Mouse (Mus musculus) intestine, embryonic 16.5 days (tissue): ENCODE data around the gene H2-Ob. TPM values are rescaled to one million over a fixed set of nuclear protein-coding genes. Genes with fewer than 3 reads are reported as not detected.

Experiments
- ATAC-seq: fragments of 200-750 bp; cut with Nextera tagmentation; 2 replicates; pipeline ENCODE4 v1.8.0; 2017; ENCODE audit warnings: moderate TSS enrichment, moderate library complexity
- H3K27ac ChIP-seq: fragments of 300-500 bp; sonication (generic); 2 replicates; pipeline ENCODE4 v1.5.1; 2014; ENCODE audit warnings: mild to moderate bottlenecking, low read length
- H3K27me3 ChIP-seq: fragments of 300-500 bp; sonication (generic); replicated peaks from 2 replicates; pipeline ENCODE4 v1.6.1; 2014; ENCODE audit warnings: low read length, control low read depth, mixed read lengths; ENCODE audit not compliant: control insufficient read depth, insufficient read depth
- H3K36me3 ChIP-seq: fragments of 300-500 bp; sonication (generic); 2 replicates; pipeline ENCODE4 v1.6.1; 2014; ENCODE audit warnings: low read length, control low read depth; ENCODE audit not compliant: control insufficient read depth, insufficient read depth
- H3K4me1 ChIP-seq: fragments of 300-500 bp; sonication (generic); 2 replicates; pipeline ENCODE4 v1.6.1; 2014; ENCODE audit warnings: low read length, control low read depth, mixed read lengths; ENCODE audit not compliant: control insufficient read depth, insufficient read depth
- H3K4me2 ChIP-seq: fragments of 300-500 bp; sonication (generic); 2 replicates; pipeline ENCODE4 v1.6.1; 2014; ENCODE audit warnings: low read depth, low read length, control low read depth
- H3K4me3 ChIP-seq: fragments of 300-500 bp; sonication (generic); 2 replicates; pipeline ENCODE4 v1.5.1; 2014; ENCODE audit warnings: mild to moderate bottlenecking, low read length
- H3K9ac ChIP-seq: fragments of 300-500 bp; sonication (generic); 2 replicates; pipeline ENCODE4 v1.6.1; 2014; ENCODE audit warnings: low read depth, low read length
- H3K9me3 ChIP-seq: fragments of 300-500 bp; sonication (generic); 2 replicates; pipeline ENCODE4 v1.6.1; 2016; ENCODE audit warnings: low read length, control low read depth; ENCODE audit not compliant: control insufficient read depth
- WGBS: fragments of 180-500 bp; shearing (Covaris S2); extraction: QIAGEN DNeasy Blood & Tissue Kit; methylation state at CpG from one replicate; pipeline ENCODE4 v1.1.7; 2014; 5-methylcytosine and 5-hydroxymethylcytosine counted together
- polyA plus RNA-seq: library from polyadenylated mRNA; unstranded; fragments of >200 nt; fragmentation: Nextera tagmentation; extraction: Ambion mirVana; gene quantifications from 2 replicates; pipeline ENCODE4 v1.2.1, GENCODE M21; 2015

H2-Ob gene
- polyA plus RNA-seq, 1 experiment from 2014 or later: 0.15 TPM

DNA sequence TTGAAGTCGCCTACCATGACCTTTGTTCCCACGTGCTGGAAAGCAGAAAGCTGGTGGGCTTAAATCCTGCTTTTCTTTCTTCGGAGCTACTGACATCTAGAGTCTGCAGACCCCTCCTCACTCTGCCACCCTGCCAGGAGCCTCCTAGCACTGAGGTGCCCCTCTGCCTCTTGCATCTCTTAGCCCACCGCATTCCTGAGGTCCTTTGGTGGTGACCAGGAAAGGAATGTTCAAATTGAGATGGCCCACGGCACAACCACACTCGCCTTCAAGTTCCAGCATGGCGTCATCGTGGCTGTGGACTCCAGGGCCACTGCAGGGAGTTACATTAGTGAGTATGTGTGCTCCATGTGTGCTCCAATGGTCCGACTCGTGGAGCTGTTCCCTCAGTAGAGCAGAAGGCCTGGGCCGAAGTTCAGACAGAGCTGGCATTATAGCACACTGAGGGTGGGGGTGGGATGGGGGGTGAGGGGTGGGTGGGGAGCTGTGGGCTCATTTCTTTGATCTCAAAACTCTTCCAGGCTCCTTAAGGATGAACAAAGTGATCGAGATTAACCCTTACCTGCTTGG, 39.6 kb upstream of the H2-Ob start:
- H3K27me3 ChIP-seq: peaks cover 18% of the 10 kb centered on the region
- peak overlapping the region; percentile 49; the same call in 1 of the 2 replicates for H3K4me3 ChIP-seq

DNA sequence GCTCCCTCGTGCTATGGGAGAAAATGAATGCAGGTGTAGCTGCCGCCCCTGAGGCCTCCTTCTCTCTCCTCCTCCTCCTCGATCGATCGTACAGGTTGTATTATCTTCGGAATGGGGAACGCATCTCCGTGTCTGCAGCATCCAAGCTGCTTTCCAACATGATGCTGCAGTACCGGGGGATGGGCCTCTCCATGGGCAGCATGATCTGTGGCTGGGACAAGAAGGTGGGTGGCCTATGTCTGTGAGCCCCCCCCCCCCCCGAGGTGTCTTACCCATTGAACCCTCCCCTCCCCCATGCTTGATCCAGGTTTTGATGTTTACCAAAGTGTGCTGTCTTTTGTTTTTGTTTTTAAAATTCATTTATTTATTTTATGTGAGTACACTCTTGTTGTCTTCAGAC, 38.7 kb upstream of the H2-Ob start:
- WGBS: 90% methylated on average over 10 of the region's 10 CpGs
- Histone ChIP-seq H3K27me3 (peaks cover 18% of the 10 kb centered on the region), H3K4me2 (no peak overlapping the region)

More for the DNA sequence above, 39.6 kb upstream of the H2-Ob start:
- WGBS: 71% methylated on average over 12 of the region's 12 CpGs
- ATAC-seq: no peak
- Histone ChIP-seq H3K9me3 (peaks cover 3% of the 10 kb centered on the region; the same call in 1 of the 2 replicates), H3K4me2 (no peak overlapping the region), H3K36me3 (no peaks in the 10 kb centered on the region), H3K27ac (no peak overlapping the region), H3K9ac (no peak overlapping the region), H3K4me1 (peaks cover 5% of the 10 kb centered on the region; the same call in 1 of the 2 replicates)

DNA sequence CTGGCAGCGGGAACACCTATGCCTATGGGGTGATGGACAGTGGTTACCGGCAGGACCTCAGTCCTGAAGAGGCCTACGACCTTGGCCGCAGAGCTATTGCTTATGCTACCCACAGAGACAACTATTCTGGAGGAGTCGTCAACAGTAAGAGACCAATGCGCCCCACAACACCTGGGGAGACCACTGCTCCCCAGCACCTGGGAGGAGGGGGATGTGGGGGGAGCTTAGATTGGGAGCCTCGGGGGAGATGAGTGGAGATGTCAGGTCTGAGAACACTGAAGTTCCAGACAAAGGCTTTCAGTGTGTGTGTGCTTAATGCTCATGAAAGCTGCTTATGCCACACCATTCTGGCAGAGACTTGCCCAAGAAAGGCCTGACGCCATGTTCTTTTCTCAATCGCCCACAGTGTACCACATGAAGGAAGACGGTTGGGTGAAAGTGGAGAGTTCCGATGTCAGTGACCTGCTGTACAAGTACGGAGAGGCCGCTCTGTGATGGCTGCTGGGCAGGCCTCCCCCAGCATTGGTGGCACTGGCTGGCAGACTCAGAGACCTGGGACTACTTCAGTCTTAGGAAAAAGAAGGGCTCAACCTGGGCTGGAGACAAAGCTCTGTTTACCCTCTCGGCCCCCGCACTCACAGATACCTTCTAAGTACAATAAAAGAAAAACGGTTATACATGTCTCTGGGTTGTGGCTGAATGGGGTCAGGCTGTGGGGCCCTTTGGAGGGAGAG, 37.8 kb upstream of the H2-Ob start:
- ATAC-seq: no peak
- Histone ChIP-seq H3K27me3 (peaks cover 18% of the 10 kb centered on the region), H3K9me3 (peaks cover 3% of the 10 kb centered on the region; the same call in 1 of the 2 replicates)

More for the DNA sequence above, 38.7 kb upstream of the H2-Ob start:
- H3K27ac ChIP-seq: no peak overlapping the region
- H3K4me1 ChIP-seq: peaks cover 5% of the 10 kb centered on the region; the same call in 1 of the 2 replicates
- H3K9me3 ChIP-seq: peaks cover 3% of the 10 kb centered on the region; the same call in 1 of the 2 replicates
- no peak overlapping the region for H3K9ac ChIP-seq
- H3K36me3 ChIP-seq: no peaks in the 10 kb centered on the region
- H3K4me3 ChIP-seq: no peak overlapping the region
- no peak for ATAC-seq

DNA sequence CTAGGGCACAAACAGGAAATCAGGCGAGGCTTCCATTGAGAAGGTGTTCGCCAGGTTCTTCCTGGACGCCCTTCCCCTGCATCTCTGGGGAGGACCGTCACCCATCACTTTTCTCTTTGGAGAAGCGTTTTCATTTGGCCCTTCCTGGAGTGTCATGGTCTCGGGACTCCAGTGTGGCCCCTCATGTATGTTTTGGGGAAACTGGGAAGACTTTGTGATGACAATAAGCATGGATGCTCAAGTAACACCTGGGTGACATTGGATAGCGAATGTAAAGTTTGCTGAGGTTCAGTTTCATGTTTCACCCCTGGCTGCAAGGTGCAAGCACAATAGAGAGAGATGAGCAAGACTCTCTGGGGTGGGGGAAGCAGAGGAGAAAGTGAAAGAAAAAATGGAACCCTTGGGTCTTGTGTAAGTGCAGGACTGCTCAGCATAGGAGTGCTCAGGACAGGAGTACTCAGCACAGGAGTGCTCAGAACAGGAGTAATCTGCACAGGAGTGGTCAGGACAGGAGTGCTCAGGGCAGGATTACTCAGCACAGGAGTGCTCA, 37.1 kb upstream of the H2-Ob start:
- H3K4me1 ChIP-seq: peaks cover 7% of the 10 kb centered on the region
- H3K4me3 ChIP-seq: no peak overlapping the region
- H3K27ac ChIP-seq: no peak overlapping the region
- WGBS: 71% methylated on average over 7 of the region's 7 CpGs
- no peaks in the 10 kb centered on the region for H3K36me3 ChIP-seq
- H3K4me2 ChIP-seq: no peak overlapping the region
- peaks cover 3% of the 10 kb centered on the region; the same call in 1 of the 2 replicates for H3K9me3 ChIP-seq
- ATAC-seq: no peak
- H3K9ac ChIP-seq: no peak overlapping the region
- H3K27me3 ChIP-seq: peaks cover 12% of the 10 kb centered on the region

More for the DNA sequence above, 37.8 kb upstream of the H2-Ob start:
- Histone ChIP-seq H3K27ac (no peak overlapping the region), H3K9ac (no peak overlapping the region), H3K36me3 (no peaks in the 10 kb centered on the region), H3K4me2 (no peak overlapping the region), H3K4me3 (no peak overlapping the region), H3K4me1 (peaks cover 7% of the 10 kb centered on the region)
- WGBS: 86% methylated on average over 16 of the region's 16 CpGs

DNA sequence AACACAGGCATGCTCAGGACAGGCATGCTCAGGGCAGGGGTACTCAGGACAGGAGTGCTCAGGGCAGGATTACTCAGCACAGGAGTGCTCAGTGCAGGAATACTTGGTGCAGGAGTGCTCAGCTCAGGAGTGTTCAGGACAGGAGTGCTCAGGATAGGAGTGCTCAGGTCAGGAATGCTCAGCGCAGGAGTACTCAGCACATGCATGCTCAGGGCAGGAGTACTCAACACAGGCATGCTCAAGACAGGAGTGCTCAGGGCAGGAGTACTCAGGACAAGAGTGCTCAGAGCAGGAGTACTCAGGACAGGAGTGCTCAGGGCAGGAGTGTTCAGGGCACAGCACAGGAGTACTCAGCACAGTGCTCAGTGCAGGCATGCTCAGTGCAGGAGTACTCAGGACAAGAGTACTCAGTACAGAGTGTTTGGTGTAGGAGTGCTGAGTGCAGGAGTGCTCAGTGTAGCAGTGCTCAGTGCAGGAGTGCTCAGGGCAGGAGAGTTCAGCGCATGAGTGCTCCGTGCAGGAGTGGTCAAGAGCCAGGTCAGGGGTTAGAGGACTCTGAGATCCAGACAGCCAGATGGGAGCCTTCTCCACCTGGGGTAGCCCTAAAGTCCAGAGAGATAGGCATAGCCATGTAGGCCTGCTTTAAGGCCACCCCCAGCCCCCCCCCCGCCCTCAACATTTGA, 35.8 kb upstream of the H2-Ob start:
- Histone ChIP-seq H3K27me3 (peaks cover 7% of the 10 kb centered on the region; the same call in 1 of the 2 replicates), H3K4me3 (no peak overlapping the region), H3K36me3 (no peaks in the 10 kb centered on the region), H3K27ac (no peak overlapping the region), H3K4me1 (peaks cover 4% of the 10 kb centered on the region), H3K4me2 (no peak overlapping the region), H3K9me3 (peaks cover 3% of the 10 kb centered on the region; the same call in 1 of the 2 replicates), H3K9ac (no peak overlapping the region)
- ATAC-seq: no peak
- WGBS: 87% methylated on average over 4 of the region's 4 CpGs

DNA sequence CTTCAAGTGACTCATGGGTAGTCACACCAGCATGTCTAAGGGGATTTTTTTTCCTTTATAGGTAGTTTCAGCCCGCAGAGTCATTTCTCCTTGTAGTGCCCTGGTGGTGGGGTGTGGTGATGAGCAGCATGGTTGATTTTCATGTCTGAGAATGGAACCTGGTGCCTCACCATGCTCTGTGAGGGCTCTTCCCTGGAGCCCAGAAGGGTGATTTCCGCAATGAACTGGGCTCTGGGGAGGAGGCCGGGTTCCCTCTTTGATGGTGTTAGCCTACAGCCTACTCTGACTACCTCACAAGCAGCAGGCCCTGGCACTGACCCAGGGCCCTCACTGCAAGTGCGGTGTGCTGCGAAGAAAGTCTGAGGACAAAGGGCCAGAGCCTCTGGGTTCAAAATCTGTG, 35.3 kb upstream of the H2-Ob start, which contains the start of gene Tap2:
TSS of gene Tap2 (plus strand) at position 84 of the 400 bp plus-strand sequence.
- 64% methylated on average over 5 of the region's 5 CpGs for WGBS
- Histone ChIP-seq H3K27me3 (peaks cover 6% of the 10 kb centered on the region; the same call in 1 of the 2 replicates), H3K4me1 (peaks cover 2% of the 10 kb centered on the region), H3K36me3 (no peaks in the 10 kb centered on the region), H3K4me2 (peak within 1 kb of the TSS; percentile 98), H3K9me3 (peaks cover 3% of the 10 kb centered on the region; the same call in 1 of the 2 replicates), H3K4me3 (peak within 1 kb of the TSS; percentile 78), H3K9ac (peak within 1 kb of the TSS; percentile 83), H3K27ac (no peak within 1 kb of the TSS)
- ATAC-seq: no peak

DNA sequence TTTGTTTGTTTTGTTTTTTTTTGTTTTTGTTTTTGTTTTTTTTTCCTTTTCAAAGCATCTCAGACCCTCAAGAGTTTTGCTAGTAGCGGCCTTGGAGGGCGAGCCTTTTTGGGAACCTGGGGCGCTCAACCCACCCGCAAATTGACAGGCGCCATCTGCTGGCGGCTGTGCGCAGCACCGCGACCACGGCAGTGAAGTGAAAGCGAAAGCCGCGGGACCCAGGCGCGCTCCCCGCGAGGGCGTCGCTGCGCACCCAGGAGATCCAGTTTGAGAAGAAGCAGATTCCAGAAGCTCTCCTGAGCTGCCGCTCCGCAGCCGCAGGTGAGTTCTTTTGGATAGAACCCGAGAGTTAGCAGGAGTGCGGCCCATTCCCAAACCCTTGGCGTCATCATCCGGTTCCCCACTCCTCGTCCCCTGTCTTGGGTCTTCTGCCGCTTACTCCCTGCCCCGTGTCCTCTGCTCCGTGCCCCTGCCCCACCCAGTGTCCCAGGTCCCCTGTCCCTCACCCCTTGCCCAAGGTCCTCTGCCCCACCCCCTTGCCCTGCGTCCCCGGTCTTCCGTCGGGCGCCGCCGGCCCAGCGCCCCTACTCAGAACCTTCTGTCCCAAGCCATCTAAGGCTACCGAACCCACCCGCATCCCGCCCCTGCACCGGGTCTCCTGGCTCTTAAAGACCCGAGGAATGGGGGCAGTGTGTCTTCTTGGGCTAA, 34.2 kb upstream of the H2-Ob start:
- H3K4me1 ChIP-seq: peaks cover 2% of the 10 kb centered on the region
- peak; percentile 61 for ATAC-seq
- H3K9ac ChIP-seq: peak overlapping the region; percentile 83
- WGBS: under 1% methylated on average over 44 of the region's 44 CpGs
- peak overlapping the region; percentile 98 for H3K4me2 ChIP-seq
- H3K27me3 ChIP-seq: peaks cover 3% of the 10 kb centered on the region; the same call in 1 of the 2 replicates
- H3K4me3 ChIP-seq: peak overlapping the region; percentile 78
- peaks cover 3% of the 10 kb centered on the region; the same call in 1 of the 2 replicates for H3K9me3 ChIP-seq
- H3K36me3 ChIP-seq: no peaks in the 10 kb centered on the region
- H3K27ac ChIP-seq: no peak overlapping the region

DNA sequence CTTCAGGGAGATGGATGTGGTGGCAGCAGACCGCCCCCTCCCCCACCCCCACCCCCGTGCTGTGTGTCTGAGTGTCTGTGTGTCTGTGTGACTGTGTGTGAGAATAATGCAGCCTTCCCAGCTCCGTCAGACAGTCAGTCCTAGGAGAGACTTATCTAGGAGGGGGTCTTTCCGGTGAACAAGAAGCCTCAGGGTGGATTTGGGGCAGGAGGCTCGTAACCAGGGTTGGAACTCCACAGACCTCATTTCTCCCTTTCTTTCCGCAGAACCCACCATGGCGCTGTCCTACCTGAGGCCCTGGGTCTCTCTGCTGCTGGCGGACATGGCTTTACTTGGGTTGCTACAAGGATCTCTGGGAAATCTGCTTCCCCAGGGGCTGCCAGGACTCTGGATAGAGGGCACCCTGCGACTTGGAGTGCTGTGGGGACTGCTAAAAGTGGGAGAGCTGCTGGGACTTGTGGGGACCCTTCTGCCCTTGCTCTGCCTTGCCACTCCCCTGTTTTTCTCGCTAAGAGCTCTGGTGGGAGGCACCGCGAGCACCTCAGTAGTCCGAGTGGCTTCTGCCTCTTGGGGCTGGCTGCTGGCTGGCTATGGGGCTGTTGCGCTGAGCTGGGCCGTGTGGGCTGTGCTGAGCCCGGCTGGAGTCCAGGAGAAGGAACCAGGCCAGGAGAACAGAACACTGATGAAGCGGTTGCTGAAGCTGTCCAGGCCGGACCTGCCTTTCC, 33.5 kb upstream of the H2-Ob start:
- ATAC-seq: peak; percentile 47
- WGBS: 15% methylated on average over 18 of the region's 18 CpGs

More for the DNA sequence above, 33.5 kb upstream of the H2-Ob start:
- no peaks in the 10 kb centered on the region for H3K9me3 ChIP-seq
- H3K4me2 ChIP-seq: peak overlapping the region; percentile 98
- H3K36me3 ChIP-seq: no peaks in the 10 kb centered on the region
- peaks cover 2% of the 10 kb centered on the region for H3K4me1 ChIP-seq
- H3K27ac ChIP-seq: no peak overlapping the region
- peak overlapping the region; percentile 83 for H3K9ac ChIP-seq
- peak overlapping the region; percentile 78 for H3K4me3 ChIP-seq
- peaks cover 4% of the 10 kb centered on the region; the same call in 1 of the 2 replicates for H3K27me3 ChIP-seq
